Mouse (Mus musculus) ES-Bruce4 (cell line): ENCODE data around the gene Zfp346.

Experiments
- CTCF ChIP-seq: IDR thresholded peaks from one replicate; pipeline ENCODE4 v1.8.1; 2011; ENCODE audit warnings: low read depth, low read length
- EP300 ChIP-seq: IDR thresholded peaks from 2 replicates; pipeline ENCODE4 v1.6.1; 2011; ENCODE audit warnings: low read depth, low read length; ENCODE audit not compliant: insufficient read depth
- POLR2A ChIP-seq: IDR thresholded peaks from one replicate; pipeline ENCODE4 v1.8.1; 2011; ENCODE audit warnings: low read length; ENCODE audit not compliant: insufficient read depth

GRCm38 (mm10) chr13:55075597-55075996, 29.5 kb upstream of the Zfp346 start:
- TF ChIP-seq EP300 (no peak), POLR2A (no peak), CTCF (no peak)
